Mouse (Mus musculus) MEL (cell line): ENCODE measurements at regions not wholly inside any gene's neighbourhood (a gene's known extent, or its start where the extent isn't known, plus 50 kb on each side); places are given as distances from the start of the nearest gene placed in this dataset.

ENCODE experiments used
- DNase-seq: peaks from one replicate; pipeline ENCODE4 v3.0.0; 2011; ENCODE audit warnings: low read depth, low spot score
- H3K27ac ChIP-seq: 2 replicates; pipeline ENCODE4 v1.5.1; 2012; ENCODE audit warnings: low read depth, mild to moderate bottlenecking, control low read depth, low read length, moderate library complexity; ENCODE audit not compliant: control insufficient read depth
- H3K27me3 ChIP-seq, 2 experiments: fragments of 150-350 bp in 1 of 2; sonication (generic) in 1 of 2; 2 replicates each; pipeline ENCODE4 v1.6.1; 2012; ENCODE audit warnings: low read length in 2 of 2, mild to moderate bottlenecking in 2 of 2, improper control_type of control experiment in 1 of 2, moderate library complexity in 1 of 2; ENCODE audit not compliant: insufficient read depth in 2 of 2, control insufficient read depth in 1 of 2
- H3K36me3 ChIP-seq, 2 experiments: 2 replicates each; pipeline ENCODE4 v1.6.1; 2012 to 2014; ENCODE audit warnings: low read length in 2 of 2, improper control_type of control experiment in 1 of 2, inconsistent platforms in 1 of 2, mild to moderate bottlenecking in 1 of 2; ENCODE audit not compliant: insufficient read depth in 2 of 2, control insufficient read depth in 1 of 2
- H3K4me1 ChIP-seq, 2 experiments: fragments of 150-350 bp in 1 of 2; sonication (generic) in 1 of 2; 2 replicates each; pipeline ENCODE4 v1.6.1; 2012; ENCODE audit warnings: low read length in 2 of 2, improper control_type of control experiment in 1 of 2, mild to moderate bottlenecking in 1 of 2; ENCODE audit not compliant: insufficient read depth in 2 of 2, control insufficient read depth in 1 of 2
- H3K4me3 ChIP-seq, 2 experiments: fragments of 150-350 bp in 1 of 2; sonication (generic) in 1 of 2; 2 replicates each; pipeline ENCODE4 v1.5.1; 2012; ENCODE audit warnings: low read depth in 2 of 2, low read length in 2 of 2, mild to moderate bottlenecking in 2 of 2, moderate library complexity in 2 of 2, control low read depth in 1 of 2, improper control_type of control experiment in 1 of 2; ENCODE audit not compliant: control insufficient read depth in 1 of 2, insufficient read depth in 1 of 2
- H3K79me2 ChIP-seq: 2 replicates; pipeline ENCODE4 v1.6.1; 2012; ENCODE audit warnings: mild to moderate bottlenecking, low read length, moderate library complexity; ENCODE audit not compliant: control insufficient read depth, poor library complexity, insufficient read depth
- H3K9ac ChIP-seq: 2 replicates; pipeline ENCODE4 v1.6.1; 2012; ENCODE audit warnings: low read depth, mild to moderate bottlenecking, control low read depth, low read length, moderate library complexity; ENCODE audit not compliant: control insufficient read depth, poor library complexity, severe bottlenecking
- H3K9me3 ChIP-seq: fragments of 150-350 bp; sonication (generic); replicated peaks from 2 replicates; pipeline ENCODE4 v1.6.1; 2012; ENCODE audit warnings: mild to moderate bottlenecking, low read length, improper control_type of control experiment, moderate library complexity; ENCODE audit not compliant: insufficient read depth
- CHD1 ChIP-seq: IDR thresholded peaks from 2 replicates; pipeline ENCODE4 v1.6.1; 2012; ENCODE audit warnings: low read depth, mild to moderate bottlenecking, inconsistent platforms, low read length, improper control_type of control experiment
- CTCF ChIP-seq, 3 experiments: IDR thresholded peaks in 2 of 3; conservative IDR thresholded peaks in 1 of 3; 2 replicates each; pipeline ENCODE4 v1.5.1; 2011 to 2012; ENCODE audit warnings: low read length in 3 of 3, low read depth in 2 of 3, mild to moderate bottlenecking in 2 of 3, improper control_type of control experiment in 1 of 3, inconsistent platforms in 1 of 3, mixed read lengths in 1 of 3, moderate library complexity in 1 of 3; ENCODE audit not compliant: control insufficient read depth in 1 of 3, insufficient read depth in 1 of 3, poor library complexity in 1 of 3, severe bottlenecking in 1 of 3
- ELF1 ChIP-seq: IDR thresholded peaks from 2 replicates; pipeline ENCODE4 v1.6.1; 2014; ENCODE audit warnings: low read depth, mild to moderate bottlenecking, inconsistent platforms, low read length, improper control_type of control experiment, moderate library complexity
- ETS1 ChIP-seq: IDR thresholded peaks from 2 replicates; pipeline ENCODE4 v1.6.1; 2012; ENCODE audit warnings: low read depth, mild to moderate bottlenecking, inconsistent platforms, low read length, improper control_type of control experiment, moderate library complexity
- GABPA ChIP-seq: IDR thresholded peaks from 2 replicates; pipeline ENCODE4 v1.6.1; 2012; ENCODE audit warnings: low read depth, mild to moderate bottlenecking, inconsistent platforms, low read length, improper control_type of control experiment, moderate library complexity
- GATA1 ChIP-seq: IDR thresholded peaks from 2 replicates; pipeline ENCODE4 v1.6.1; 2011; ENCODE audit warnings: low read depth, low read length, improper control_type of control experiment
- JUND ChIP-seq: IDR thresholded peaks from 2 replicates; pipeline ENCODE4 v1.6.1; 2011; ENCODE audit warnings: low read depth, mild to moderate bottlenecking, improper control_type of control experiment, low read length
- MYC ChIP-seq: IDR thresholded peaks from 2 replicates; pipeline ENCODE4 v1.6.1; 2011; ENCODE audit warnings: low read depth, mild to moderate bottlenecking, low read length, improper control_type of control experiment, moderate library complexity
- NELFE ChIP-seq: IDR thresholded peaks from 2 replicates; pipeline ENCODE4 v1.6.1; 2011; ENCODE audit warnings: low read depth, low read length, improper control_type of control experiment
- NRF1 ChIP-seq: IDR thresholded peaks from 2 replicates; pipeline ENCODE4 v1.6.1; 2014; ENCODE audit warnings: low read depth, mild to moderate bottlenecking, inconsistent platforms, low read length, improper control_type of control experiment, moderate library complexity; ENCODE audit not compliant: poor library complexity, insufficient read depth, severe bottlenecking
- POLR2A ChIP-seq, 2 experiments: IDR thresholded peaks; 2 replicates each; pipeline ENCODE4 v1.6.1; 2011 to 2012; ENCODE audit warnings: low read length in 2 of 2, mild to moderate bottlenecking in 2 of 2, control low read depth in 1 of 2, improper control_type of control experiment in 1 of 2, low read depth in 1 of 2, moderate library complexity in 1 of 2; ENCODE audit not compliant: control insufficient read depth in 1 of 2, insufficient read depth in 1 of 2, poor library complexity in 1 of 2
- RCOR1 ChIP-seq: IDR thresholded peaks from 2 replicates; pipeline ENCODE4 v1.6.1; 2012; ENCODE audit warnings: low read depth, mild to moderate bottlenecking, inconsistent platforms, low read length, improper control_type of control experiment
- SMC3 ChIP-seq: IDR thresholded peaks from 2 replicates; pipeline ENCODE4 v1.6.1; 2011; ENCODE audit warnings: low read depth, low read length, improper control_type of control experiment
- TCF12 ChIP-seq: IDR thresholded peaks from 2 replicates; pipeline ENCODE4 v1.6.1; 2014; ENCODE audit warnings: low read depth, mild to moderate bottlenecking, inconsistent platforms, low read length, improper control_type of control experiment, moderate library complexity
- UBTF ChIP-seq: IDR thresholded peaks from 2 replicates; pipeline ENCODE4 v1.6.1; 2012; ENCODE audit warnings: low read depth, mild to moderate bottlenecking, inconsistent platforms, low read length, improper control_type of control experiment, moderate library complexity, borderline replicate concordance; ENCODE audit not compliant: insufficient read depth
- USF1 ChIP-seq: IDR thresholded peaks from 2 replicates; pipeline ENCODE4 v1.6.1; 2014; ENCODE audit warnings: low read depth, mild to moderate bottlenecking, inconsistent platforms, low read length, improper control_type of control experiment, moderate library complexity
- ZC3H11A ChIP-seq: IDR thresholded peaks from 2 replicates; pipeline ENCODE4 v1.6.1; 2012; ENCODE audit warnings: low read depth, mild to moderate bottlenecking, inconsistent platforms, low read length, improper control_type of control experiment
- ZMIZ1 ChIP-seq: IDR thresholded peaks from 2 replicates; pipeline ENCODE4 v1.6.1; 2012; ENCODE audit warnings: low read depth, mild to moderate bottlenecking, inconsistent platforms, low read length, improper control_type of control experiment, moderate library complexity
- ZNF384 ChIP-seq: IDR thresholded peaks from 2 replicates; pipeline ENCODE4 v1.6.1; 2012; ENCODE audit warnings: low read depth, mild to moderate bottlenecking, inconsistent platforms, low read length, improper control_type of control experiment

GRCm38 (mm10) chr4:7527718-7528117 is 711.1 kb downstream of the Car8 start:
- H3K9ac ChIP-seq, result no peak overlapping the region
- no peaks in the 10 kb centered on the region for H3K9me3 ChIP-seq
- TF ChIP-seq GATA1, result no peak
- no peak for TF ChIP-seq UBTF
- TF ChIP-seq NRF1, result no peak
- TF ChIP-seq USF1, result no peak
- TF ChIP-seq ZC3H11A, result no peak
- TF ChIP-seq, all 39 proteins: peak for 0
- Histone ChIP-seq H3K36me3 (no peaks in the 10 kb centered on the region), H3K4me3 (no peak overlapping the region), H3K79me2 (no peaks in the 10 kb centered on the region), H3K27me3 (no peaks in the 10 kb centered on the region), H3K4me1 (no peaks in the 10 kb centered on the region), H3K27ac (no peak overlapping the region)
- no peak for DNase-seq

- Histone ChIP-seq H3K9ac (no peak overlapping the region), H3K79me2 (no peaks in the 10 kb centered on the region), H3K9me3 (no peaks in the 10 kb centered on the region), H3K27ac (no peak overlapping the region), H3K36me3 (no peaks in the 10 kb centered on the region), H3K4me1 (no peaks in the 10 kb centered on the region), H3K4me3 (no peak overlapping the region)
- DNase-seq, result no peak
- TF ChIP-seq NELFE (no peak), USF1 (no peak), GABPA (no peak), ELF1 (no peak), ZNF384 (no peak), GATA1 (no peak), ZMIZ1 (no peak), JUND (no peak), CTCF (IDR thresholded peaks at IDR 0.05 in 2 of 3, conservative IDR thresholded peaks at IDR 0.05 in 1 of 3; ENCODE audit: control insufficient read depth in 1 of 3, insufficient read depth in 1 of 3, low read depth in 2 of 3, low read length in 3 of 3, poor library complexity in 1 of 3, severe bottlenecking in 1 of 3) (no peak)
- TF ChIP-seq, all 39 proteins: peak for 0
- no peaks in the 10 kb centered on the region for H3K27me3 ChIP-seq
These were observed 725.8 kb downstream of the Car8 start for GRCm38 (mm10) chr4:7513081-7513480.

DNA sequence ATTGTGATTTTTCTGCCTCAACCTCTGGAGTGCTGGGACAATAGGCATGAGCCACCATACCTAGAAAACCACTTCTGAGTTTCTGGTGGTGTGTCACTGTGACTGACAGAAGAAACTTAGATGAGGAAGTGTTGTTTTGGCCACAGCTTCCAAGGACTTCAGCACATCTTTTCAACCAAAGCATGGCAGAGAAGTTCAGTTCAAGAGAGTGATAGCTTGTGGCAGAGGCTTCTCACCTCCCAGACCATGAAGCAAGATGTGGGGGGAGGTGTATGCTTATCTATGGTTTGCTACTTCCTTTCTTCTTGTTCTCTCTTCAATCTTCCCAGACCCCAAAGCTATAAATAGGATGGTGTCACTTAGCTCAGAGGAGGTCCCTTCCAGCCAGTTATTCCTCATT is 753.3 kb downstream of the Car8 start:
- H3K9me3 ChIP-seq, result no peaks in the 10 kb centered on the region
- no peak for DNase-seq
- TF ChIP-seq MYC (no peak), CHD1 (no peak), POLR2A (IDR thresholded peaks at IDR 0.05; ENCODE audit: control insufficient read depth in 1 of 2, insufficient read depth in 1 of 2, low read depth in 1 of 2, low read length in 2 of 2, poor library complexity in 1 of 2) (no peak), CTCF (IDR thresholded peaks at IDR 0.05 in 2 of 3, conservative IDR thresholded peaks at IDR 0.05 in 1 of 3; ENCODE audit: control insufficient read depth in 1 of 3, insufficient read depth in 1 of 3, low read depth in 2 of 3, low read length in 3 of 3, poor library complexity in 1 of 3, severe bottlenecking in 1 of 3) (no peak), JUND (no peak), NRF1 (no peak), RCOR1 (no peak), GATA1 (no peak), ZC3H11A (no peak), TCF12 (no peak), NELFE (no peak), ETS1 (no peak), SMC3 (no peak)
- no peaks in the 10 kb centered on the region; a peak in 1 of 4 replicates for H3K27me3 ChIP-seq
- no peak overlapping the region for H3K27ac ChIP-seq
- H3K4me3 ChIP-seq, result no peak overlapping the region
- no peak overlapping the region for H3K9ac ChIP-seq
- no peaks in the 10 kb centered on the region for H3K79me2 ChIP-seq
- H3K36me3 ChIP-seq, result no peaks in the 10 kb centered on the region
- no peaks in the 10 kb centered on the region for H3K4me1 ChIP-seq
